Mouse (Mus musculus) limb, embryonic 14.5 days (tissue): ENCODE measurements around the gene Ttll7. TPM values are rescaled to one million over a fixed set of nuclear protein-coding genes. Genes with fewer than 3 reads are reported as not detected.

Experiments
- ATAC-seq: fragments of 200-750 bp; cut with Nextera tagmentation; 2 replicates; pipeline ENCODE4 v1.8.0; 2017; ENCODE audit warnings: low read depth, moderate number of reproducible peaks, moderate TSS enrichment; ENCODE audit not compliant: low FRiP score
- DNase-seq: peaks from one replicate; pipeline ENCODE4 v3.0.0-alpha.2; 2015; ENCODE audit warnings: low spot score
- H3K27ac ChIP-seq: fragments of 300-500 bp; sonication (generic); replicated peaks from 2 replicates; pipeline ENCODE4 v1.5.1; 2014; ENCODE audit warnings: low read depth, mild to moderate bottlenecking, low read length, moderate library complexity, mixed read lengths
- H3K27me3 ChIP-seq: fragments of 300-500 bp; sonication (generic); 2 replicates; pipeline ENCODE4 v1.6.1; 2014; ENCODE audit warnings: low read length, mixed read lengths; ENCODE audit not compliant: control insufficient read depth, insufficient read depth
- H3K36me3 ChIP-seq: fragments of 300-500 bp; sonication (generic); 2 replicates; pipeline ENCODE4 v1.6.1; 2014; ENCODE audit warnings: mild to moderate bottlenecking, low read length, moderate library complexity, mixed read lengths; ENCODE audit not compliant: control insufficient read depth, insufficient read depth
- H3K4me1 ChIP-seq: fragments of 300-500 bp; sonication (generic); 2 replicates; pipeline ENCODE4 v1.6.1; 2014; ENCODE audit warnings: antibody characterized with exemption, low read length, mixed read lengths; ENCODE audit not compliant: control insufficient read depth, insufficient read depth
- H3K4me2 ChIP-seq: fragments of 300-500 bp; sonication (generic); replicated peaks from 2 replicates; pipeline ENCODE4 v1.6.1; 2014; ENCODE audit warnings: low read depth, mild to moderate bottlenecking, low read length, moderate library complexity; ENCODE audit not compliant: severe bottlenecking
- H3K4me3 ChIP-seq: fragments of 300-500 bp; sonication (generic); replicated peaks from 2 replicates; pipeline ENCODE4 v1.5.1; 2014; ENCODE audit warnings: low read length
- H3K9ac ChIP-seq: fragments of 300-500 bp; sonication (generic); 2 replicates; pipeline ENCODE4 v1.6.1; 2014; ENCODE audit warnings: mild to moderate bottlenecking, low read depth, low read length, moderate library complexity; ENCODE audit not compliant: severe bottlenecking
- H3K9me3 ChIP-seq: fragments of 300-500 bp; sonication (generic); 2 replicates; pipeline ENCODE4 v1.6.1; 2016; ENCODE audit warnings: low read length; ENCODE audit not compliant: control insufficient read depth
- POLR2A ChIP-seq: fragments of 200-500 bp; IDR thresholded peaks from 2 replicates; pipeline ENCODE4 v1.8.0; 2012; ENCODE audit warnings: inconsistent platforms, mild to moderate bottlenecking, moderate library complexity, borderline replicate concordance; ENCODE audit not compliant: insufficient read depth, insufficient read length; ENCODE audit errors: extremely low read depth
- WGBS: fragments of 180-500 bp; shearing (Covaris S2); extraction: QIAGEN DNeasy Blood & Tissue Kit; methylation state at CpG from one replicate; pipeline ENCODE4 v1.1.7; 2014; 5-methylcytosine and 5-hydroxymethylcytosine counted together
- polyA plus RNA-seq, 2 experiments: library from polyadenylated mRNA; depleted of rRNA in 1 of 2; stranded (reverse) in 1 of 2; unstranded in 1 of 2; fragments of >200 nt; fragmentation: Nextera tagmentation in 1 of 2; extraction: Ambion mirVana in 1 of 2; gene quantifications; 2 replicates each; pipeline versions ENCODE4 v1.2.1 to v1.2.3; 2012 to 2014

Gene Ttll7
- polyA plus RNA-seq (2012; rRNA removed) (1.4 and 2.0 TPM in 2 replicates), polyA plus RNA-seq (2014; fragmentation: Nextera tagmentation; extraction: Ambion mirVana) (1.7 and 1.9 TPM in 2 replicates)

- ATAC-seq, result peak; percentile 95
These were observed at the start of gene Ttll7 for GRCm38 (mm10) chr3:146851966-146852891. Ttll7 (plus strand) TSS chr3:146852367.

GRCm38 (mm10) chr3:146812041-146812878, 39.9 kb upstream of the Ttll7 start:
- TF ChIP-seq POLR2A, result no peak
- peak overlapping the region; percentile 95 for H3K27ac ChIP-seq
- peaks cover 5% of the 10 kb centered on the region for H3K4me1 ChIP-seq
- no peaks in the 10 kb centered on the region for H3K9me3 ChIP-seq
- under 1% methylated on average over 43 of the region's 60 CpGs for WGBS
- DNase-seq, result peak; percentile 31
- ATAC-seq, result peak; percentile 59
- H3K4me2 ChIP-seq, result peak overlapping the region; percentile 63
- peak overlapping the region; percentile 95 for H3K9ac ChIP-seq
- no peaks in the 10 kb centered on the region for H3K27me3 ChIP-seq
- no peaks in the 10 kb centered on the region for H3K36me3 ChIP-seq
- peak overlapping the region; percentile 99 for H3K4me3 ChIP-seq

More at GRCm38 (mm10) chr3:146851966-146852891, at the start of gene Ttll7:
- H3K9me3 ChIP-seq, result no peaks in the 10 kb centered on the region
- 0 out of 2 replicates have a peak within 1 kb of the TSS, but pooled peaks have one; percentile 52 for H3K27ac ChIP-seq
- H3K4me2 ChIP-seq, result peak within 1 kb of the TSS; percentile 90
- H3K4me3 ChIP-seq, result peak within 1 kb of the TSS; percentile 57
- TF ChIP-seq POLR2A, result peak; percentile 10; the same call in 1 of the 2 replicates
- WGBS, result under 1% methylated on average over 32 of the region's 36 CpGs
- no peaks in the 10 kb centered on the region for H3K27me3 ChIP-seq
- peak; percentile 87 for DNase-seq
- peak within 1 kb of the TSS; percentile 78 for H3K9ac ChIP-seq
- no peaks in the 10 kb centered on the region for H3K4me1 ChIP-seq
- no peaks in the 10 kb centered on the region for H3K36me3 ChIP-seq

DNA sequence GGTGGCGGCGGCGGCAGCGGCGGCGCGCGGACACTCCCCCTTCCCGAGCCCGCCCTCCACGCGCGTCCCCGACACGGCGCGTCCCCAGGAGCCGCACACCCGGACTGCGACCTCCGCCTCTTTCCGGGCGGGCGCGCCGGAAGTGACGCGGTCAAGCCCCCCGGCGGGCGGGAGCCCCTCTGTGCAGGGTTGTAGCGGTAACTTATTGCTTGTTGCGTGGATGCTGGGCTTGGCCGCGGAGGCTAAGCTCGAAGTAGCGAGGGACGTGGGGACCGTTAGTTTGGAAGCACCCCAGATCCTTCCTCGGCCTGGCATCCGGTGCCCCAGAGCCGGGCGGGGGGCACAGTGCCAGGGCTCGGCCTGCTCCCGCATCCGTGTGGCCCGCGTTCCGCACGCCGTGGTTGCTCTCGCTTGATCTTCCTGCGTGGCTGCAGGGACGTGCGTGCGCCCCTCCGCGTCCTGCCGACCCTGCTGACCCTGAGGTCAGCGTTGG, 39.2 kb upstream of the Ttll7 start, which contains the start of gene Prkacb:
TSS of gene Prkacb (minus strand) at position 90 of the 493 bp plus-strand sequence.
- Histone ChIP-seq H3K36me3 (no peaks in the 10 kb centered on the region), H3K4me3 (peak within 1 kb of the TSS; percentile 99), H3K9me3 (no peaks in the 10 kb centered on the region), H3K27ac (peak within 1 kb of the TSS; percentile 95), H3K9ac (peak within 1 kb of the TSS; percentile 95), H3K4me1 (peaks cover 5% of the 10 kb centered on the region), H3K4me2 (peak within 1 kb of the TSS; percentile 63), H3K27me3 (no peaks in the 10 kb centered on the region)
- TF ChIP-seq POLR2A, result peak; percentile 68; the same call in 1 of the 2 replicates
- peak; percentile 84 for DNase-seq
- peak; percentile 98 for ATAC-seq
- 0% methylated on average over 20 of the region's 60 CpGs for WGBS

DNA sequence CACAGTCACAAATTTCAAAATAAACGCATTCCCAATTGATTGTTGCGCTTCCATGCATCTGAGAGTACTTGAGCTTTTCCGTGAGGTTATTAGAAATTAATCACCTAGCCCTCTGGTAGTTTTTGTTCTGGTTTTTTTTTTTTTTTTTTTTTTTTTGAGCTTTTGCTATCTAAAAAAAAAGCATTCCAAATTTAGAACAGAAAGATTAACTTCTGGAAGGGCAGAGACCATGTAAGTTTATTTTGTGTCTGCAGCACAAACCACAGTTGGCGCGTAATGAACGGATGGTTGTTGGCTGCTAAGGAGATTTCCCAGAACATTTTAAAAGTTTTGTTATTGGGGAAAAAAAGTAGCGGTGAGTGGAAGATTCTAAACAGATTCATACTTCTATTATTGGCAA, 38.5 kb upstream of the Ttll7 start:
- Histone ChIP-seq H3K27ac (no peak overlapping the region), H3K9me3 (no peaks in the 10 kb centered on the region), H3K4me2 (peak overlapping the region; percentile 62), H3K36me3 (no peaks in the 10 kb centered on the region), H3K9ac (peak overlapping the region; percentile 95), H3K4me3 (peak overlapping the region; percentile 99), H3K4me1 (peaks cover 5% of the 10 kb centered on the region), H3K27me3 (no peaks in the 10 kb centered on the region)
- WGBS, result 47% methylated on average over 7 of the region's 7 CpGs
- TF ChIP-seq POLR2A, result no peak
- ATAC-seq, result no peak
- DNase-seq, result no peak
